Mouse (Mus musculus) hindbrain, embryonic 13.5 days (tissue): ENCODE measurements around the gene Rnf141. TPM values are rescaled to one million over a fixed set of nuclear protein-coding genes. Genes with fewer than 3 reads are reported as not detected.
A peak's percentile ranks its signal among the peaks of the same experiment; 100 is the strongest.

ENCODE experiments used
- ATAC-seq: fragments of 200-750 bp; cut with Nextera tagmentation; 2 replicates; pipeline ENCODE4 v1.8.0; 2017; ENCODE audit warnings: moderate TSS enrichment; ENCODE audit not compliant: low FRiP score
- H3K27ac ChIP-seq: fragments of 300-500 bp; sonication (generic); 2 replicates; pipeline ENCODE4 v1.5.1; 2015; ENCODE audit warnings: inconsistent platforms, mild to moderate bottlenecking, moderate library complexity
- H3K27me3 ChIP-seq: fragments of 300-500 bp; sonication (generic); 2 replicates; pipeline ENCODE4 v1.6.1; 2015; ENCODE audit warnings: mild to moderate bottlenecking, inconsistent platforms
- H3K36me3 ChIP-seq: fragments of 300-500 bp; sonication (generic); 2 replicates; pipeline ENCODE4 v1.6.1; 2015; ENCODE audit warnings: mild to moderate bottlenecking, inconsistent platforms
- H3K4me1 ChIP-seq: fragments of 300-500 bp; sonication (generic); replicated peaks from 2 replicates; pipeline ENCODE4 v1.6.1; 2015; ENCODE audit warnings: inconsistent platforms
- H3K4me2 ChIP-seq: fragments of 300-500 bp; sonication (generic); 2 replicates; pipeline ENCODE4 v1.6.1; 2015; ENCODE audit warnings: inconsistent platforms, mild to moderate bottlenecking, moderate library complexity
- H3K4me3 ChIP-seq: fragments of 300-500 bp; sonication (generic); 2 replicates; pipeline ENCODE4 v1.5.1; 2015; ENCODE audit warnings: mild to moderate bottlenecking, inconsistent platforms
- H3K9ac ChIP-seq: fragments of 300-500 bp; sonication (generic); 2 replicates; pipeline ENCODE4 v1.6.1; 2015; ENCODE audit warnings: mild to moderate bottlenecking, inconsistent platforms
- H3K9me3 ChIP-seq: fragments of 300-500 bp; sonication (generic); 2 replicates; pipeline ENCODE4 v1.6.1; 2016; ENCODE audit warnings: inconsistent platforms
- WGBS: fragments of 180-500 bp; shearing (Covaris S2); methylation state at CpG from one replicate; pipeline ENCODE4 v1.1.7; 2015; 5-methylcytosine and 5-hydroxymethylcytosine counted together
- polyA plus RNA-seq: library from polyadenylated mRNA; unstranded; fragments of >200 nt; fragmentation: Nextera tagmentation; extraction: Ambion mirVana; gene quantifications from 2 replicates; pipeline ENCODE4 v1.2.1, GENCODE M21; 2015

The Rnf141 gene
- polyA plus RNA-seq, 1 experiment from 2014 or later: 31.2 TPM

DNA sequence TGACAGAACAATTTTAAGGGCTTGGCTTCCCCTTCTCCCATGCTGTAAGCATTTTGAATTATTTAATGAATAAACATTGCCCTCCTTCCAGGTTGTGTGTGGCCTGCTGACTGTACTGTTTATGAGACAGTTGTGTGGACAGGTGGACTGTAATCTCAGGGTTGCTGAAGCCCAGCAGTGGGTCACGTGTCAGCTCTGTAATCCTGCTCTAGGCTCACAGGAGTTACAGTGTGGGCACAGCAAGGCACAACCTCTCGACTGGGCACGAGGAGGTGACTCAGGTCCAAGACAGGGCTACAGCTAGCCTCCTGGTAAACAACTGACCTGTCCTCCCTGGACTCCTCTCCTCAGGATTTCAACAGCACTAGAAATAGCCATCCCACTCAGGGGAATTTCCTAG lies 71.9 kb downstream of the Rnf141 start:
- no peak for ATAC-seq
- H3K27ac ChIP-seq: no peak overlapping the region
- no peak overlapping the region for H3K4me2 ChIP-seq

DNA sequence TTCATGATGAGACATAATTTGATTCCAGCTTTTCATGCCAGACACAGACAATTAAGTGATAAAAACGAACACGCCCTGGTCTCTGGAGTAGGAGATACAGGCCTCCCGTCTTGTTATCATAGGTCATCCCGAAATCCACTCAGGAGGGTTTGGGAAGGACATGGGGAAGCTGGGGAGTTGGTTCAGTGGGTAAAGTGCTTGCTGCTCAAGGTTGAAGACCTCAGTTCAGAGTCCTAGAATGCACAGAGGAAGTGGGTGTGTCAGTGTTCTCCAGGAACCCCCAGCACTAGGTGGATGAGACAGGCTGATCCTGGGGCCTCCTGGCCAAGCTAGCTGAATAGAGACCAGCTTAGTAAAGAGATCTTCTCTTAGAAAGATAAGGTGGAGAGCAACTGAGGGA lies 73.3 kb downstream of the Rnf141 start:
- no peak overlapping the region for H3K9ac ChIP-seq
- H3K27me3 ChIP-seq: peaks cover 26% of the 10 kb centered on the region
- no peak for ATAC-seq
- no peaks in the 10 kb centered on the region for H3K9me3 ChIP-seq
- H3K4me2 ChIP-seq: no peak overlapping the region
- WGBS: 91% methylated on average over 4 of the region's 4 CpGs
- H3K27ac ChIP-seq: no peak overlapping the region
- no peaks in the 10 kb centered on the region for H3K36me3 ChIP-seq
- no peak overlapping the region for H3K4me3 ChIP-seq
- H3K4me1 ChIP-seq: peaks cover 27% of the 10 kb centered on the region

More for the DNA sequence above, 71.9 kb downstream of the Rnf141 start:
- Histone ChIP-seq H3K9ac (no peak overlapping the region), H3K36me3 (no peaks in the 10 kb centered on the region), H3K4me1 (peaks cover 31% of the 10 kb centered on the region), H3K27me3 (peaks cover 22% of the 10 kb centered on the region), H3K4me3 (no peak overlapping the region), H3K9me3 (no peaks in the 10 kb centered on the region)
- 82% methylated on average over 3 of the region's 3 CpGs for WGBS

DNA sequence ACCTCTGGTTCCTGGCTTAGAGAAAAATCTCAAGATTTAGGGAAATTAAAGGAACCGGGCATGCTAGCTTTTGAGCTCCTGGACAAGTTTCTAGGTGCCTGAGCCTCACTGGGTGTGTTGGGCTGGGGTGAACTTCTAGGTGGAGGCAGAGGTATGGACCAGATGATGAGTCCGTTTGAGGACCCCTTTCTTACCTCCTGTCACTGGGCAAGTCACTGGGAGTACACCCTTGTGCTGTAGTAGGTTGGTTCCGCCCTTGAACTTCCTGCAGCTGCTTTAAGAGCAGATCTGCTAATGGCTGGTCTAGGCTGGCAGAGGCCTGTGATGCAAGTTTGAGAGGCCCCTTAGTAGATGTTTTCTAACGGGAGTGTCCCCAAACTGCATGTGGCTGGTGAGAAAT lies 75.2 kb downstream of the Rnf141 start:
- H3K27ac ChIP-seq: no peak overlapping the region
- peaks cover 24% of the 10 kb centered on the region for H3K4me1 ChIP-seq
- peak overlapping the region; percentile 61 for H3K4me3 ChIP-seq
- peak overlapping the region; percentile 91 for H3K4me2 ChIP-seq
- 46% methylated on average over 4 of the region's 4 CpGs for WGBS
- peaks cover 26% of the 10 kb centered on the region for H3K27me3 ChIP-seq
- no peaks in the 10 kb centered on the region for H3K36me3 ChIP-seq
- H3K9ac ChIP-seq: peak overlapping the region; percentile 90
- H3K9me3 ChIP-seq: no peaks in the 10 kb centered on the region
- ATAC-seq: peak; percentile 39; the same call in 1 of the 2 replicates

DNA sequence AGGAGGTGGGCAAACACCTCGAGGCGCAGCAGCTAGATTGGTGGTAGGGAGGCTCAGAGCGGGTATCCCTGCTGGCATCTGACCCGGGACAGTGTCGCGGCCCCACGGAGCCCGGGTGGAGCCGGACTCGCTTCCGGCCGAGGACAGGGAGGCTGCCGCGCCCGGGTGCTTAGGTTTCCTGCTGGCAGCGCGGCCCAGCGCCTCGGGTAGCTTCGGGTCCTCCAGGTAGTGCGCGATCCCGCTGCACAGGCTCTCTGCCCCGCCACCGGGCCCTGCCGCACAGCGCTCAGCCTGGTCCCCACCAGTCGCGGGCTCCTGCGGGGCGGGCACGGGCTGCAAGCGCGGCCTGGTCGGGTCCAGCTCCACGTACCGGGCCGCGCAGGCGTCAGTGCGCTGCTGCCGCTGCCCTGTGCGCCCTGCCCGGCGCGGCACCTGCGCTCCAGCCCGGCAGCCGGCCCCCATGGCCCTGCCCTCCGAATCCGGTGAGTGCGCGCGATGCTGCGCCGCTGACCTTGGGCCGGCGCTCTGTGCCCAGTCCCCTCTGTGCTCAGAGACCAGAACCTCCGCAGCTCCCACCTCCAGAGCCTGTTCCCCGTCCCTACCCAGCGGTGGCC lies 75.7 kb downstream of the Rnf141 start:
- ATAC-seq: peak; percentile 84
- Histone ChIP-seq H3K27ac (no peak overlapping the region), H3K36me3 (no peaks in the 10 kb centered on the region), H3K4me2 (peak overlapping the region; percentile 91), H3K9me3 (no peaks in the 10 kb centered on the region), H3K9ac (peak overlapping the region; percentile 90), H3K27me3 (peaks cover 26% of the 10 kb centered on the region), H3K4me3 (peak overlapping the region; percentile 61), H3K4me1 (peaks cover 19% of the 10 kb centered on the region)
- under 1% methylated on average over 50 of the region's 61 CpGs for WGBS

DNA sequence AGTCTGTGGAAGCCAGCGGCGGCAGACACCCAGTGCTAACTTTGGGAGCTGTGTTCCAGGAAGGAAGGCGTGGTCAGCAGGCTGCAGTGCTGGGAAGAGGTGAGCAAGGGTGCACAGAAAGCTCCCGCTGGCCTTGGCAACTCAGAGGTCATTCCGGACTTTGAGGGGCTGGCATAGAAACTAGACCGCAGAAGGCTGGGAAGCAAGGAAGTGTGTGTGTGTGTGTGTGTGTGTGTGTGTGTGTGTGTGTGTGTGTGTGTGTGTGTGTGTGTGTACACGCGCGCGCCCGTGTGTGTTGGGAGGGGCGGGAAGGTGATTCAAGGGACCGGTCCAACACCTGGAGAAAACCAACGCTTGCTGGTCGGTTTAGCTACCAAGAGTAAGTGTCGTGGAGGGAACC lies 76.3 kb downstream of the Rnf141 start, which contains the start of gene Ampd3:
Gene Ampd3 (plus strand): TSS at position 206 of the 400 bp plus-strand sequence.
- Histone ChIP-seq H3K27me3 (peaks cover 29% of the 10 kb centered on the region), H3K9me3 (no peaks in the 10 kb centered on the region), H3K4me2 (peak within 1 kb of the TSS; percentile 91), H3K36me3 (no peaks in the 10 kb centered on the region), H3K27ac (no peak within 1 kb of the TSS), H3K4me1 (peaks cover 15% of the 10 kb centered on the region), H3K9ac (peak within 1 kb of the TSS; percentile 90), H3K4me3 (peak within 1 kb of the TSS; percentile 61)
- 24% methylated on average over 10 of the region's 16 CpGs for WGBS
- peak; percentile 37 for ATAC-seq

DNA sequence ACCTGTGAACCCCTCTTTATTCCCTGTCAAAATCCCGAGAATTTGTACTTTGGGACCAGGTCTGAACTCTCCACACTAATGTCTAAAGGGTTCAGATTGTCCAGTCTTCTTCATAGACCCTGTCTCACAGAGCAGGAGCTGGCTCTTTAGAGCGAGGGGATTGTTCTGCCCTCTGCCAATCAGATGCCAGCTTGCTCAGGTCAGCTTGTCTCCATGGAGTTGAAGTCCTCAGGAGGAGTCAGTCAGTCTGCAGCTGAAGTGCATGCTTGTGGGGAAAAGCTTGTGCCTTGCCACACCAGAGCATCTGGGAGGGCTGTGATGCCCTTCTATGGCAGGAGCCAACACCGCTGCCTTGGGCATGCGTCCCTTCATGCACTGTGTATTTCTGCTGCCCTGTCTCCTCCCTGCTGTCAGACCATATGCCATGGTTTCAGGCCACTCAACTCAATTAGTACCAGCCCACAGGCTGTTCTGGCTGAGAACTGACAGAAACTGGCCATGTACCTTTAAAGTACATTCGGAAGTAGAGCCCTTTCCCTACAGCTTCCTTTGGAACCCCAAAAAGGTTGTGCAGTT lies 81.6 kb downstream of the Rnf141 start:
- no peak overlapping the region for H3K27ac ChIP-seq
- no peak for ATAC-seq
- H3K9me3 ChIP-seq: no peaks in the 10 kb centered on the region

DNA sequence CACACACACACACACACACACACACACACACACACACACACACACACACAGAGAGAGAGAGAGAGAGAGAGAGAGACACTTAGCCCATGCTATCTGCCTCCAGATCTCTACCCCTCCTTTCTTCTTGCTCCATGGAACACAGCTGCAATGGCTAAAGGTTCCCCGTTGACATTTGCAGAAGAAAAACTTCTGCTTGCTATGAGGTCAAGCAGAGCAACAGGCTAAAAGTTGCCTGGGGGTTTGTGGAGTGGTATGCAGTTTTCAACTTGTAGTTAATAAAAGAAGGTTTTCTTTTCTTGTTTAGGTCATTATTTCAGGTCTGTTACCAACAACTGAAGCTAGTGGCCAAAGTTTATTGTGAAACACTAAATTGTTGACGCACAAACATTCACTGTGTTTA lies 87.8 kb downstream of the Rnf141 start:
- Histone ChIP-seq H3K4me1 (0 out of 2 replicates have a peak, but pooled peaks cover 3% of the 10 kb centered on the region), H3K4me2 (no peak overlapping the region), H3K4me3 (no peak overlapping the region), H3K36me3 (no peaks in the 10 kb centered on the region), H3K27me3 (no peaks in the 10 kb centered on the region), H3K9ac (no peak overlapping the region), H3K27ac (no peak overlapping the region), H3K9me3 (no peaks in the 10 kb centered on the region)
- 71% methylated on average over 2 of the region's 2 CpGs for WGBS
- ATAC-seq: no peak

More for the DNA sequence above, 81.6 kb downstream of the Rnf141 start:
- H3K27me3 ChIP-seq: peaks cover 12% of the 10 kb centered on the region; the same call in 1 of the 2 replicates
- 80% methylated on average over 5 of the region's 5 CpGs for WGBS
- H3K4me3 ChIP-seq: no peak overlapping the region
- no peak overlapping the region for H3K4me2 ChIP-seq
- H3K36me3 ChIP-seq: no peaks in the 10 kb centered on the region
- H3K4me1 ChIP-seq: peaks cover 9% of the 10 kb centered on the region
- no peak overlapping the region for H3K9ac ChIP-seq

DNA sequence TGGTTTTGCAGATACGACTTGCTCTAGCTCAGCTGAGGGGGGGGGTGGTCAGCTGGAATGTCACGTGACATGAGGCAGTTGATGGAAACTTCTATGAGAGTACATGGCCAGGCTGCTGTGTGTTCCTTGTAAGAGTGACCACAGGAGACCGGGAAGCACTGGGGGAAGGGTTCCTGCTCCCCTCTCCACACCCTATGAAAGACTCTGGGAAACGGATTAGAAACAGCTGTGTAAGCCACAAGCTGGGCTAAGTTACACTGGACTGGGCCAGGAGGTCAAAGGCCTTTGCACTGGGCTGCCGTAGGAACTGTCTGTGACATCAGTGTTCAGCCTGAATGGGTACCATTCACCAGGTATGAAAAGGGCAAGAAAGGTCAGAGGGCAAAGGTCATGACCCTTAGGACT lies 90.3 kb downstream of the Rnf141 start:
- H3K27me3 ChIP-seq: no peaks in the 10 kb centered on the region
- no peak overlapping the region for H3K27ac ChIP-seq
- H3K9ac ChIP-seq: no peak overlapping the region
- ATAC-seq: no peak
- H3K36me3 ChIP-seq: no peaks in the 10 kb centered on the region
- no peak overlapping the region for H3K4me2 ChIP-seq
- H3K9me3 ChIP-seq: no peaks in the 10 kb centered on the region
- 0 out of 2 replicates have a peak, but pooled peaks cover 3% of the 10 kb centered on the region for H3K4me1 ChIP-seq
- no peak overlapping the region for H3K4me3 ChIP-seq
- WGBS: 32% methylated on average over 5 of the region's 5 CpGs

DNA sequence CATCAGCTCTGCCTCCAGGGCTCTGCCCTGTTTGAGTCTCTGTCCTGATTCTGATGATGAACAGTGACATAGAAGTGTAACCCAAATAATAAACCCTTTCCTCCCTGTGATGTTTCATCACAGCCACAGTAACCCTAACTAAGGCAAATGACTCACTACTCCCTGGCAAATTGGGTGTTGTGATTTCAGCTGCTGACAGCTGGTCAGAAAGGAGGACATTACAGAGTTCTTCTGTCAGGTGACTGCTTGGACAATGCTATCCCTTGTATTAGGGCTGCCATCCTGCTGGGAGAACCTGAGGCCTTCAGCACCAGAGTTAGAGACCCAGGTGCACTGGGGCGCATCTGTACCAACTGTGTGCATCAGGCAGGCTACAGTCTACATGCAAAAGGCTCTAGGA lies 90.9 kb downstream of the Rnf141 start:
- 75% methylated on average over 1 of the region's 1 CpGs for WGBS
- no peak overlapping the region for H3K9ac ChIP-seq
- H3K27me3 ChIP-seq: no peaks in the 10 kb centered on the region
- ATAC-seq: no peak
- H3K4me3 ChIP-seq: no peak overlapping the region
- H3K4me2 ChIP-seq: no peak overlapping the region
- H3K27ac ChIP-seq: no peak overlapping the region
- no peaks in the 10 kb centered on the region for H3K36me3 ChIP-seq
- H3K4me1 ChIP-seq: 0 out of 2 replicates have a peak, but pooled peaks cover 3% of the 10 kb centered on the region
- no peaks in the 10 kb centered on the region for H3K9me3 ChIP-seq

DNA sequence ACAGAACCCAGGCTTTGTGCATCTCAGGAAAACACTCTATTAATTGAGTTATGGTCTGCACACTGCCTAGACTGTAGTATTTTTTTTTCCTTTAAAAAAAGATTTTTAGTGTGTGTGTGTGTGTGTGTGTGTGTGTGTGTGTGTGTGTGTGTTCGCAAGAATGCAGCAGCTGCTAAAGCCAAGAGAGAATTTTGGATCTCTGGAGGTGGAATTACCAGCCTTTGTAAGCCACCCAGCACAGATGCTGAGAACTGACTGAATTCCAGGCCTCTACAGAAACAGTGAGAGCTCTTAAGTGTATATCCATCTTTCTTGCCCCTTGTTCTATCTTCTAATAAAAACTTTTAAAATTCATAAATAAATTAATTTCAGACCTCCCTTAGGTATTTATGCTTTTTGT lies 92.6 kb downstream of the Rnf141 start:
- WGBS: 91% methylated on average over 1 of the region's 1 CpGs
- no peaks in the 10 kb centered on the region for H3K27me3 ChIP-seq
- H3K27ac ChIP-seq: no peak overlapping the region
- no peaks in the 10 kb centered on the region for H3K36me3 ChIP-seq
- H3K4me2 ChIP-seq: no peak overlapping the region
- ATAC-seq: no peak
- no peak overlapping the region for H3K9ac ChIP-seq
- no peak overlapping the region for H3K4me3 ChIP-seq
- H3K4me1 ChIP-seq: peaks cover 4% of the 10 kb centered on the region; the same call in 1 of the 2 replicates
- no peaks in the 10 kb centered on the region for H3K9me3 ChIP-seq

DNA sequence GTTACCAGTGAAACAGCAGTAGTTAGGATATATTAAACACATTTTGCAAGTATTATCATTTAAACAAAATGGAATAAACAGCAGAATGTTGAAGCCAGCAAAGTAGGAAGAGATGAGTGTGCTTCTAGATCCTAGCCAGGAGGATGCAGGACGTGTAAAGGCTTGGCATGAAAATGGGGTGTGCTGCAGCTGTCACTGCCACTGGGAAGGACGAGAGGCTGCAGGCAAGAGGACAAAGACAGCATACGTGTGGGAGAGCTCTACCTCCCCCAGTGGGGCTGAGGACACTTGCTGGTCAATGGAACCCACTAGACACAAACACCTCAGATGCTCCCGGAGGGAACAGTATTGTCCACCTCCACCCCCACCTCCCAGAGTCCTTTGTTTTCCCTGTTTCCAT lies 93.4 kb downstream of the Rnf141 start:
- H3K27ac ChIP-seq: no peak overlapping the region
- 43% methylated on average over 4 of the region's 4 CpGs for WGBS
- no peaks in the 10 kb centered on the region for H3K27me3 ChIP-seq
- no peak for ATAC-seq
- H3K9ac ChIP-seq: no peak overlapping the region
- H3K4me2 ChIP-seq: no peak overlapping the region
- peaks cover 10% of the 10 kb centered on the region; the same call in 1 of the 2 replicates for H3K4me1 ChIP-seq
- H3K36me3 ChIP-seq: no peaks in the 10 kb centered on the region
- no peak overlapping the region for H3K4me3 ChIP-seq
- no peaks in the 10 kb centered on the region for H3K9me3 ChIP-seq
